Mouse (Mus musculus) adrenal gland, adult 10 weeks (tissue): ENCODE measurements around the gene Ndrg4. TPM values are rescaled to one million over a fixed set of nuclear protein-coding genes. Genes with fewer than 3 reads are reported as not detected.

ENCODE experiments used
- polyA plus RNA-seq: library from polyadenylated mRNA; stranded (reverse); fragments of 350-450 nt; fragmentation: Illumina TruSeq; extraction: RNeasy Lipid Tissue Mini Kit (QIAGEN cat#74804); gene quantifications from one replicate; pipeline ENCODE4 v1.2.3, GENCODE M21; 2014; ENCODE audit warnings: low read depth, low replicate concordance

The Ndrg4 gene
- polyA plus RNA-seq, result 8.2 TPM

DNA sequence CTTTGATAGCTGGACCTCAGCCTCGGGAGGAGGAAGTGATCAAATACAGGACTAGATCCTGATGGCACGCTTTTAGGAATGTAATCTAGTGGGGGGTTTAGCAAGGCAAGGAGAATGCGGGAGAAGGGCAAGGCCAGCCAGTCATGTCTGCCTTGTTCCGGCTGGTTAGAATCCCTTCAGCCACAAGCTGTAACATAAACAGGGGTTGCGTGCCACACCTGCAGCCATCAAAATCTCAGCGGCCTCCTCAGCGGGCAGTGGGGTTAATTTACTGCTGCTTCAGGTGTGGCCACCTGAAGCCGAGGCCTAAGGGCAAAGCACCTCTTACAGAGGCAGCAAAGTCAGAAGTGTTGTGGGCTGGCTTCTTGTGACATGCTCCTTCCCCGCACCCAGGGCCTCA, at the start of gene Ndrg4:
TSS of gene Ndrg4 (plus strand) at position 350 of the 400 bp plus-strand sequence.

DNA sequence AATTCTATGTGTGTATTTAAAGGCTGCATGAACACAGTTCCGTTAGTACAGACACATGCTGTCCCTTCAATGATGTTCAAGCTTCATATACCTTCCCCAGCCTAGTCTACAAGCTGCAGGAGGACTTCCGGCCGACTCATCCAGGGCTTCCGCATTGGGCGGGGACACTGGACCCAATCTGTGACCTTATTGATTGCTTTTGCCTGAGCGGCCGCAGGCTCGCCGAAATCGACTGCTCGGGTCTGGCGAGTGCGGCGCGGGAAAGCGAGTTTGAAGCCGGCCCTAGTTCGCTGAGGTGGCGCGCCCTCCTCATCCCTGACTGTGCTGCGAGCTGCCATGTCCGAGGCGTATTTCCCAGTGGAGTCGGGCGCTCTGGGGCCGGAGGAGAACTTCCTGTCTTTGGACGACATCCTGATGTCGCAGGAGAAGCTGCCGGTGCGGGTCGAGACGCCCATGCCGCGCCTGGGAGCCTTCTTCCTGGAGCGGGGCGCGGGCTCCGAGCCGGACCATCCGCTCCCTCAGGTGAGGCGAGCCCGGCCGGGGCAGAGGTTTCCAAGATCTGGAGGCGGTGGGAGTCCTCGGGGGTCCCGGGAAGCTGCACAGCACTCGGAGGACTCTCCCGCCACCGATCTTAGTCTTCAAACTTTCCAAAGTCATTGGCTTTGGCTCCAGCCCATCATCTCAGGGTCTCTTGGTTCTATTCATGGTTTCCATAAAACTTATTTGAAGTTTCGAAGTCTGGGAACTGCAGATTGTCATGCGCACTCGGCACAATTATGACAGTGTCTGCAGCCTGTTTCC, 43.3 kb upstream of the Ndrg4 start, which contains the start of gene Gins3:
TSS of gene Gins3 (plus strand) at position 192 of the 801 bp plus-strand sequence.

DNA sequence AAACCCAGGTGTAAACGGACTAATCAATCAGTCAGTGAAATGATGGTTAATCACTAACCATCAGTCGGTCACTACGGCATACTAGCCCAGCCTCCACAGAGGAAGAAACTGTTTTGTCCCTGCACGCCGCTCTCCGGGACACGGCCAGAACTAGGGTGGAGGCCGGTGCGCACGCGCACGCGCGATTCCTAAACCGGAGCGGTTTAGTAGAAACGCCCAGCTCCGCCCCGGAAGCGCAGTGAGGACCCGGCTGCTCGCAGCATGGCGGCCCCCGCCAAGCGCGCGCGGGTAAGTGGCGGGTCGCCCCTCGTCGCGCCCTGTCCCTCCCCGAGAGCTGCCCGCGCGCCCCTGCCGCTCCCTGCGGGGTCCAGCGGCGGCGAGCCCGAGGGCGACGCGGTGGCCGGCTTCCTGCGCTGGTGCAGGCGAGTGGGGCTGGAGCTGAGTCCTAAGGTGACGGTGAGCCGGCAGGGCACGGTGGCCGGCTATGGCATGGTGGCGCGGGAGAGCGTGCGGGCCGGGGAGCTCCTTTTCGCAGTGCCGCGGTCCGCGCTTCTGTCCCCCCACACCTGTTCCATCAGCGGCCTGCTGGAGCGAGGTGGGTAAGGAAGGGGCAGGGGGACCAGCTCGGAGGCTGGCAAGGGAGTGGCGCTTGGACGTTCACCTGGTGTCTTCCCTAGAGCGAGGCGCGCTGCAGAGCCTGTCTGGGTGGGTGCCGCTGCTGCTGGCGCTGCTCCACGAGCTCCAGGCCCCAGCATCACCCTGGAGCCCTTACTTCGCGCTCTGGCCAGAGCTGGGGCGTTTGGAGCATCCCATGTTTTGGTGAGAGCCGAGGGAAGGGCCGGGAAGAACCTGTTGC, 39.1 kb downstream of the Ndrg4 start, which contains the start of gene Setd6:
TSS of gene Setd6 (plus strand) at position 206 of the 856 bp plus-strand sequence.

Other genes starting within 250 kb of the Ndrg4 start
- gene Cfap20, start 242.1 kb upstream of the Ndrg4 start, polyA plus RNA-seq, result 51.0 TPM
- gene Csnk2a2, start 186.9 kb upstream of the Ndrg4 start, polyA plus RNA-seq, result 234 TPM
- gene Ccdc113, start 142.9 kb upstream of the Ndrg4 start, polyA plus RNA-seq, result 0.47 TPM
- not detected for gene Prss54, start 100.6 kb upstream of the Ndrg4 start, polyA plus RNA-seq
- gene Gins3, start 43.5 kb upstream of the Ndrg4 start, polyA plus RNA-seq, result 5.7 TPM
- 18.7 TPM for gene Setd6, start 38.9 kb downstream of the Ndrg4 start, polyA plus RNA-seq
- 195 TPM for gene Cnot1, start 130.5 kb downstream of the Ndrg4 start, polyA plus RNA-seq
- 4.1 TPM for gene Sap18b, start 148.4 kb downstream of the Ndrg4 start, polyA plus RNA-seq
- gene Slc38a7, start 176.6 kb downstream of the Ndrg4 start, polyA plus RNA-seq, result 3.8 TPM
- 34.0 TPM for gene Got2, start 211.6 kb downstream of the Ndrg4 start, polyA plus RNA-seq